Mouse (Mus musculus): Measurements from ENCODE around the gene Cyp27b1.

Cyp27b1 gene

GRCm38 (mm10) chr10:127085633-127086032 is 37.6 kb downstream of the Cyp27b1 start:
- DNase-seq (ENCODE audit: low spot score), result no peak

- DNase-seq (ENCODE audit: low spot score), result peak; percentile 62
Observed at GRCm38 (mm10) chr10:127090560-127091411, 42.7 kb downstream of the Cyp27b1 start.

GRCm38 (mm10) chr10:127091507-127092396 is 43.7 kb downstream of the Cyp27b1 start:
- peak; percentile 29 for DNase-seq (ENCODE audit: low spot score)

GRCm38 (mm10) chr10:127092742-127093141 is 44.7 kb downstream of the Cyp27b1 start:
- DNase-seq (ENCODE audit: low spot score), result no peak

GRCm38 (mm10) chr10:127094382-127094802 is 46.3 kb downstream of the Cyp27b1 start:
- peak; percentile 41 for DNase-seq (ENCODE audit: low spot score)

GRCm38 (mm10) chr10:127098514-127098913 is 50.5 kb downstream of the Cyp27b1 start:
- DNase-seq (ENCODE audit: low spot score), result no peak

GRCm38 (mm10) chr10:127099191-127099590 is 51.1 kb downstream of the Cyp27b1 start:
- DNase-seq (ENCODE audit: low spot score), result no peak

GRCm38 (mm10) chr10:127099868-127100267 is 51.8 kb downstream of the Cyp27b1 start:
- DNase-seq (ENCODE audit: low spot score), result no peak

GRCm38 (mm10) chr10:127100414-127100813 is 52.4 kb downstream of the Cyp27b1 start:
- no peak for DNase-seq (ENCODE audit: low spot score)

GRCm38 (mm10) chr10:127101151-127101550 is 53.1 kb downstream of the Cyp27b1 start:
- no peak for DNase-seq (ENCODE audit: low spot score)
